Mouse (Mus musculus) megakaryocyte, embryonic 14.5 days (primary cell): ENCODE results near the gene Actr3b.

Experiments used
- FLI1 ChIP-seq: IDR thresholded peaks from 2 replicates; pipeline ENCODE4 v1.6.1; 2012; ENCODE audit warnings: low read length, inconsistent platforms, mixed read lengths
- GATA1 ChIP-seq: IDR thresholded peaks from 3 replicates; pipeline ENCODE4 v1.6.1; 2012; ENCODE audit warnings: mixed read lengths, low read length, inconsistent platforms, borderline replicate concordance

- TF ChIP-seq GATA1 (no peak), FLI1 (no peak)
These were observed 11.9 kb upstream of the Actr3b start for GRCm38 (mm10) chr5:25747904-25748303.
